Mouse (Mus musculus) hindbrain, embryonic 16.5 days (tissue): ENCODE data around the gene Gm21972. TPM values are rescaled to one million over a fixed set of nuclear protein-coding genes. Genes with fewer than 3 reads are reported as not detected.

Experiments used
- ATAC-seq: fragments of 200-750 bp; cut with Nextera tagmentation; 2 replicates; pipeline ENCODE4 v1.8.0; 2017; ENCODE audit warnings: moderate TSS enrichment, moderate library complexity
- H3K27ac ChIP-seq: fragments of 300-500 bp; sonication (generic); 2 replicates; pipeline ENCODE4 v1.5.1; 2014; ENCODE audit warnings: low read depth, mild to moderate bottlenecking, control low read depth, low read length, moderate library complexity
- H3K27me3 ChIP-seq: fragments of 300-500 bp; sonication (generic); replicated peaks from 2 replicates; pipeline ENCODE4 v1.6.1; 2014; ENCODE audit warnings: low read length; ENCODE audit not compliant: control insufficient read depth, insufficient read depth
- H3K36me3 ChIP-seq: fragments of 300-500 bp; sonication (generic); 2 replicates; pipeline ENCODE4 v1.6.1; 2014; ENCODE audit warnings: mild to moderate bottlenecking, low read length, moderate library complexity, mixed read lengths; ENCODE audit not compliant: control insufficient read depth, insufficient read depth
- H3K4me1 ChIP-seq: fragments of 300-500 bp; sonication (generic); 2 replicates; pipeline ENCODE4 v1.6.1; 2014; ENCODE audit warnings: low read depth, low read length; ENCODE audit not compliant: control insufficient read depth, insufficient read depth
- H3K4me2 ChIP-seq: fragments of 300-500 bp; sonication (generic); 2 replicates; pipeline ENCODE4 v1.6.1; 2014; ENCODE audit warnings: mild to moderate bottlenecking, low read length, control low read depth, moderate library complexity
- H3K4me3 ChIP-seq: fragments of 300-500 bp; sonication (generic); 2 replicates; pipeline ENCODE4 v1.5.1; 2014; ENCODE audit warnings: mild to moderate bottlenecking, low read length, control low read depth, moderate library complexity
- H3K9ac ChIP-seq: fragments of 300-500 bp; sonication (generic); 2 replicates; pipeline ENCODE4 v1.6.1; 2014; ENCODE audit warnings: low read depth, mild to moderate bottlenecking, control low read depth, low read length, moderate library complexity
- H3K9me3 ChIP-seq: fragments of 300-500 bp; sonication (generic); 2 replicates; pipeline ENCODE4 v1.6.1; 2014; ENCODE audit warnings: mild to moderate bottlenecking, low read length, moderate library complexity; ENCODE audit not compliant: control insufficient read depth
- WGBS: fragments of 180-500 bp; shearing (Covaris S2); extraction: QIAGEN DNeasy Blood & Tissue Kit; methylation state at CpG from one replicate; pipeline ENCODE4 v1.1.7; 2014; 5-methylcytosine and 5-hydroxymethylcytosine counted together
- polyA plus RNA-seq: library from polyadenylated mRNA; unstranded; fragments of >200 nt; fragmentation: Nextera tagmentation; extraction: Ambion mirVana; gene quantifications from 2 replicates; pipeline ENCODE4 v1.2.1, GENCODE M21; 2015

Gene Gm21972
- polyA plus RNA-seq, 1 experiment from 2014 or later, result 0.56 TPM

GRCm38 (mm10) chr1:86183577-86184263, 50.3 kb downstream of the Gm21972 start:
- Histone ChIP-seq H3K4me3 (no peak overlapping the region), H3K27ac (no peak overlapping the region), H3K9ac (no peak overlapping the region), H3K4me1 (no peaks in the 10 kb centered on the region), H3K36me3 (no peaks in the 10 kb centered on the region), H3K27me3 (no peaks in the 10 kb centered on the region), H3K9me3 (no peaks in the 10 kb centered on the region), H3K4me2 (no peak overlapping the region)
- WGBS, result 86% methylated on average over 4 of the region's 4 CpGs
- no peak for ATAC-seq

GRCm38 (mm10) chr1:86186762-86187161, 53.3 kb downstream of the Gm21972 start:
- WGBS, result 88% methylated on average over 7 of the region's 7 CpGs

GRCm38 (mm10) chr1:86187856-86188255, 54.4 kb downstream of the Gm21972 start:
- peaks cover 11% of the 10 kb centered on the region for H3K36me3 ChIP-seq
- H3K9me3 ChIP-seq, result no peaks in the 10 kb centered on the region
- no peaks in the 10 kb centered on the region for H3K27me3 ChIP-seq
- no peak overlapping the region for H3K27ac ChIP-seq
- 71% methylated on average over 2 of the region's 2 CpGs for WGBS
- no peaks in the 10 kb centered on the region for H3K4me1 ChIP-seq
- no peak overlapping the region for H3K4me2 ChIP-seq
- ATAC-seq, result no peak
- no peak overlapping the region for H3K4me3 ChIP-seq
- H3K9ac ChIP-seq, result no peak overlapping the region

More at GRCm38 (mm10) chr1:86186762-86187161, 53.3 kb downstream of the Gm21972 start:
- Histone ChIP-seq H3K27ac (no peak overlapping the region), H3K36me3 (peaks cover 9% of the 10 kb centered on the region), H3K4me3 (no peak overlapping the region), H3K9ac (no peak overlapping the region), H3K27me3 (no peaks in the 10 kb centered on the region), H3K4me1 (no peaks in the 10 kb centered on the region), H3K9me3 (no peaks in the 10 kb centered on the region), H3K4me2 (no peak overlapping the region)
- ATAC-seq, result no peak

GRCm38 (mm10) chr1:86188271-86188670, 54.8 kb downstream of the Gm21972 start:
- H3K27me3 ChIP-seq, result no peaks in the 10 kb centered on the region
- H3K27ac ChIP-seq, result no peak overlapping the region
- peaks cover 11% of the 10 kb centered on the region for H3K36me3 ChIP-seq
- no peak overlapping the region for H3K4me2 ChIP-seq
- H3K4me3 ChIP-seq, result no peak overlapping the region
- H3K4me1 ChIP-seq, result no peaks in the 10 kb centered on the region
- no peak overlapping the region for H3K9ac ChIP-seq
- H3K9me3 ChIP-seq, result no peaks in the 10 kb centered on the region
- ATAC-seq, result no peak
- 86% methylated on average over 2 of the region's 2 CpGs for WGBS

GRCm38 (mm10) chr1:86189034-86189702, 55.7 kb downstream of the Gm21972 start:
- H3K36me3 ChIP-seq, result peaks cover 11% of the 10 kb centered on the region
- no peak for ATAC-seq

GRCm38 (mm10) chr1:86190843-86191242, 57.4 kb downstream of the Gm21972 start:
- Histone ChIP-seq H3K9ac (no peak overlapping the region), H3K4me2 (no peak overlapping the region), H3K27me3 (no peaks in the 10 kb centered on the region), H3K36me3 (peaks cover 16% of the 10 kb centered on the region), H3K27ac (no peak overlapping the region), H3K4me1 (no peaks in the 10 kb centered on the region), H3K4me3 (no peak overlapping the region), H3K9me3 (no peaks in the 10 kb centered on the region)
- ATAC-seq, result no peak
- WGBS, result 85% methylated on average over 6 of the region's 6 CpGs

More at GRCm38 (mm10) chr1:86189034-86189702, 55.7 kb downstream of the Gm21972 start:
- H3K27me3 ChIP-seq, result no peaks in the 10 kb centered on the region
- no peak overlapping the region for H3K9ac ChIP-seq
- no peaks in the 10 kb centered on the region for H3K9me3 ChIP-seq
- H3K4me2 ChIP-seq, result no peak overlapping the region
- no peaks in the 10 kb centered on the region for H3K4me1 ChIP-seq
- H3K4me3 ChIP-seq, result no peak overlapping the region
- no peak overlapping the region for H3K27ac ChIP-seq
- 81% methylated on average over 6 of the region's 6 CpGs for WGBS

GRCm38 (mm10) chr1:86194044-86194443, 60.6 kb downstream of the Gm21972 start:
- H3K9me3 ChIP-seq, result no peaks in the 10 kb centered on the region
- H3K4me3 ChIP-seq, result no peak overlapping the region
- peaks cover 36% of the 10 kb centered on the region for H3K36me3 ChIP-seq
- 70% methylated on average over 7 of the region's 7 CpGs for WGBS
- ATAC-seq, result no peak
- H3K27ac ChIP-seq, result no peak overlapping the region
- no peaks in the 10 kb centered on the region for H3K27me3 ChIP-seq
- H3K4me2 ChIP-seq, result no peak overlapping the region
- no peak overlapping the region for H3K9ac ChIP-seq
- H3K4me1 ChIP-seq, result no peaks in the 10 kb centered on the region

- Histone ChIP-seq H3K4me1 (no peaks in the 10 kb centered on the region), H3K4me3 (no peak overlapping the region), H3K27me3 (no peaks in the 10 kb centered on the region), H3K4me2 (no peak overlapping the region), H3K9me3 (no peaks in the 10 kb centered on the region), H3K36me3 (peaks cover 45% of the 10 kb centered on the region), H3K9ac (no peak overlapping the region), H3K27ac (no peak overlapping the region)
- ATAC-seq, result no peak
- WGBS, result 64% methylated on average over 6 of the region's 6 CpGs
Observed at GRCm38 (mm10) chr1:86198276-86198675, 64.8 kb downstream of the Gm21972 start.

GRCm38 (mm10) chr1:86199026-86199425, 65.6 kb downstream of the Gm21972 start:
- H3K36me3 ChIP-seq, result peaks cover 52% of the 10 kb centered on the region
- no peak overlapping the region for H3K9ac ChIP-seq
- no peak overlapping the region for H3K4me2 ChIP-seq
- no peak overlapping the region for H3K4me3 ChIP-seq
- no peak for ATAC-seq
- no peaks in the 10 kb centered on the region for H3K4me1 ChIP-seq
- no peaks in the 10 kb centered on the region for H3K27me3 ChIP-seq
- no peaks in the 10 kb centered on the region for H3K9me3 ChIP-seq
- WGBS, result 69% methylated on average over 5 of the region's 5 CpGs
- no peak overlapping the region for H3K27ac ChIP-seq
